Mouse (Mus musculus) ovary, adult 18-20 months (tissue): ENCODE measurements around the gene Mafb.
A peak's percentile ranks its signal among the peaks of the same experiment; 100 is the strongest.

Experiments
- DNase-seq: peaks from one replicate; pipeline ENCODE4 v3.0.0; 2022; ENCODE audit warnings: low spot score, mixed read lengths

Mafb gene

GRCm38 (mm10) chr2:160327167-160327566, 39.7 kb downstream of the Mafb start:
- DNase-seq, result peak; percentile 53

- no peak for DNase-seq
These were observed 41.7 kb downstream of the Mafb start for GRCm38 (mm10) chr2:160325105-160325644.

- DNase-seq, result no peak
These were observed 45.0 kb downstream of the Mafb start for GRCm38 (mm10) chr2:160321829-160322228.

DNA sequence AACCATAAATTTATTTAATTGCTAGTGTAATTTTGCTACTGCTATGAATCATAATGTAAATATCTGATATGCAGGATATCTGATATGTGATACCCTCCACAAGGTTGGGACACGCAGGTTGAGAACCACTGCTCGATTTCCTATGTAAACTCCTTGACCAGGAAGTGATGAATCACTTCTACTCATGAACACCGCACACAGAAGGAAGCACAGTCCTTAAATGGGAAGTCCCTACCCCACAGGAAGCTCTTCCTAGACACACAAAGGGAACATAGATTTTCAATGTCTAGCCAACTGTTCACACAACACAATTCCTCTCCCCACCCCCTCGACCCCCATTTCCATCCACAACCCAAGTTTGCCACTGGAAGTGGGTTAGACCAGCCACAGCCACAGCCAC, 48.6 kb downstream of the Mafb start:
- no peak for DNase-seq
